Mouse (Mus musculus) testis, adult 2 months (tissue): ENCODE data around the gene Evpl. TPM values are rescaled to one million over a fixed set of nuclear protein-coding genes. Genes with fewer than 3 reads are reported as not detected.

Experiments used
- H3K27ac ChIP-seq: fragments of 200-500 bp; 2 replicates; pipeline ENCODE4 v1.5.1; 2012; ENCODE audit warnings: low read depth, low read length; ENCODE audit not compliant: control insufficient read depth, insufficient read depth
- H3K27me3 ChIP-seq: fragments of 200-500 bp; 2 replicates; pipeline ENCODE4 v1.6.1; 2012; ENCODE audit warnings: mild to moderate bottlenecking, low read length, moderate library complexity; ENCODE audit not compliant: control insufficient read depth, insufficient read depth
- H3K36me3 ChIP-seq: fragments of 200-500 bp; 2 replicates; pipeline ENCODE4 v1.6.1; 2012; ENCODE audit warnings: mild to moderate bottlenecking, low read length; ENCODE audit not compliant: control insufficient read depth, insufficient read depth
- H3K4me1 ChIP-seq: fragments of 200-500 bp; 2 replicates; pipeline ENCODE4 v1.6.1; 2012; ENCODE audit warnings: low read length; ENCODE audit not compliant: control insufficient read depth, insufficient read depth
- H3K4me3 ChIP-seq: fragments of 200-500 bp; 2 replicates; pipeline ENCODE4 v1.5.1; 2012; ENCODE audit warnings: low read depth, mild to moderate bottlenecking, low read length, moderate library complexity, mixed read lengths; ENCODE audit not compliant: control insufficient read depth
- CTCF ChIP-seq: fragments of 200-500 bp; IDR thresholded peaks from 2 replicates; pipeline ENCODE4 v1.5.1; 2012; ENCODE audit warnings: low read depth, mild to moderate bottlenecking, inconsistent platforms, low read length, moderate library complexity; ENCODE audit not compliant: control insufficient read depth, insufficient read depth, insufficient replicate concordance
- POLR2A ChIP-seq: fragments of 200-500 bp; IDR thresholded peaks from 2 replicates; pipeline ENCODE4 v1.6.1; 2012; ENCODE audit warnings: low read depth, mild to moderate bottlenecking, inconsistent platforms, low read length, moderate library complexity; ENCODE audit not compliant: control insufficient read depth
- polyA plus RNA-seq: library from polyadenylated mRNA; depleted of rRNA; stranded (reverse); fragments of >200 nt; gene quantifications from 2 replicates; pipeline ENCODE4 v1.2.3, GENCODE M21; 2012

Gene Evpl
- polyA plus RNA-seq, 1 experiment: 1.1 TPM

GRCm38 (mm10) chr11:116196336-116196735 is 41.5 kb downstream of the Evpl start:
- Histone ChIP-seq H3K27ac (no peak overlapping the region), H3K4me3 (no peak overlapping the region), H3K36me3 (peaks cover 2% of the 10 kb centered on the region; the same call in 1 of the 2 replicates), H3K27me3 (no peaks in the 10 kb centered on the region), H3K4me1 (peaks cover 12% of the 10 kb centered on the region)
- TF ChIP-seq POLR2A: no peak
- no peak for TF ChIP-seq CTCF

- Histone ChIP-seq H3K27ac (no peak overlapping the region), H3K4me1 (peaks cover 12% of the 10 kb centered on the region), H3K36me3 (peaks cover 2% of the 10 kb centered on the region; the same call in 1 of the 2 replicates), H3K27me3 (no peaks in the 10 kb centered on the region), H3K4me3 (no peak overlapping the region)
- TF ChIP-seq CTCF (no peak), POLR2A (no peak)
Observed at GRCm38 (mm10) chr11:116195252-116195651, 42.6 kb downstream of the Evpl start.

DNA sequence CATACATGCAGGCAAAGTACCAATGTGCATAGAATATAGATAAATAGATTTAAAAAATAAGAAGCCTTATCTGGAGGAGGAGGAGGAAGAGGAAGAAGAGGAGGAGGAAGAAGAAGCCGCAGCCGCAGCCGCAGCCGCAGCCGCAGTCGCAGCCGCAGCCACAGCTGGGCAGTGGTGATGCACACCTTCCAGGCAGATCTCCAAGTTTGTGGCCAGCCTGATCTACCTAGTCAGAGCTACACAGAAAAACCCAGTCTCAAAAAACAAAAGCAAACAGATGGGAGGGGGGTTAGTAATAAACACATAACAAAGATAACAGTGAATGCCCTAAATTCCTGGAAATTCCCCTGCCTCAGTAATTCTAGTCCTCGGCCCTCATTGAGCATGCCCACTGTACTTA is 43.3 kb downstream of the Evpl start:
- no peaks in the 10 kb centered on the region for H3K27me3 ChIP-seq
- no peak for TF ChIP-seq CTCF
- no peak for TF ChIP-seq POLR2A
- H3K4me1 ChIP-seq: peaks cover 9% of the 10 kb centered on the region
- H3K4me3 ChIP-seq: no peak overlapping the region
- peaks cover 2% of the 10 kb centered on the region; the same call in 1 of the 2 replicates for H3K36me3 ChIP-seq
- H3K27ac ChIP-seq: no peak overlapping the region

DNA sequence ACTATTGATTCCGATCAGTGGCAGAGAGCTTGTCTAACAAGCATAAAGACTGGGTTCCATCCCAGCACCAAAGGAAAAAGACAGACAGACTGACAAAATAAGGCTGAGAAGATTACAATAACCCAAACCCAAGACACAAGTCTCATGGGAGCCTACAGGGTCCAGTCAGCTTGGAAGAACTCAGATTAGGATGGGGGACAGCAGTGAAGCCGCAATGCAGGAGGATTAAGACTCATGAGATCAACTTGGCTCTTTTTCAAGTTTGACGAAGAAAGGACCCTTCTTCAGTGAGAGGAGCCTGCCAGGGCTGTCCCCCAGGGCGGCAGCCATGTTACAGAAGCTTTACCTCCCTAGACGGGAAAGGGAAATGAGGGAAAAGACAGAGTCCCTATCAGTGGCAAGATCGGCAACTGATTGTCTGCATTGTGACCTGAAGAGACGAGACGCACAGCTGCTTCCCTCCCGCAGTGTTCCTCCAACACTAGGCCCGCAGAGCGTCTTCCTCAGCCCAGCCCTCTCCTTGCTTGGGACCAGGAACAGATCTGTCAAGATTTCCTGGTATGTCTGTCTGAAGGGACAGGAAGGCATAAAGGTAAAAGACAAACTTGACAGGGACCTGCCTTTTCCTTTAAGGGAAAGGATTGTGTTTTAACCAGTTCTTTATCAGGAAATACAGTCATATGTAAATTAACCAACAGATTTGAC is 50.5 kb downstream of the Evpl start:
- TF ChIP-seq CTCF (no peak), POLR2A (no peak)
- Histone ChIP-seq H3K27ac (no peak overlapping the region), H3K4me3 (no peak overlapping the region), H3K27me3 (no peaks in the 10 kb centered on the region), H3K36me3 (no peaks in the 10 kb centered on the region), H3K4me1 (no peaks in the 10 kb centered on the region)

GRCm38 (mm10) chr11:116186360-116186759 is 51.5 kb downstream of the Evpl start:
- Histone ChIP-seq H3K4me1 (no peaks in the 10 kb centered on the region), H3K36me3 (no peaks in the 10 kb centered on the region), H3K27ac (no peak overlapping the region), H3K4me3 (no peak overlapping the region), H3K27me3 (no peaks in the 10 kb centered on the region)
- TF ChIP-seq POLR2A: no peak
- no peak for TF ChIP-seq CTCF

DNA sequence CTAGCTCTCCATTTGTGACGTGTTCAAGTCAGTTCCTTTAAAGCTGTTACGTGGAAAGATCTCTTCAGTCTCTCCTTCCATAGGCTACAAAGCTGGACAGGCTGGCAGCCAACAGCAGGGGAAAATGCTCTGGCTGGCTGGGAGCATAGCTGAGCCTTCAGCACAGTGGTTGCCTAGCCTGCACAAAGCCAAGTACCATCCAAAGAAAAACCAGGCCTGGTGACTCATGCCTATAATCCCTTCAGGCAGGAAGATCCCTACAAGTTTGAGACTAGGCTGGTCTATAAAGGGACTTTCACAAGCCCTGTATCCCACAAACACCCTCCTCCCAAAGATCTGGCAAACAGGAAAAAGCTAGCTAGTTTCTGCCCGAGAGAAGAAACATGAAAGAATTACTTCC is 52.0 kb downstream of the Evpl start:
- Histone ChIP-seq H3K4me1 (no peaks in the 10 kb centered on the region), H3K27me3 (no peaks in the 10 kb centered on the region), H3K27ac (no peak overlapping the region), H3K36me3 (no peaks in the 10 kb centered on the region), H3K4me3 (no peak overlapping the region)
- TF ChIP-seq POLR2A (no peak), CTCF (no peak)

DNA sequence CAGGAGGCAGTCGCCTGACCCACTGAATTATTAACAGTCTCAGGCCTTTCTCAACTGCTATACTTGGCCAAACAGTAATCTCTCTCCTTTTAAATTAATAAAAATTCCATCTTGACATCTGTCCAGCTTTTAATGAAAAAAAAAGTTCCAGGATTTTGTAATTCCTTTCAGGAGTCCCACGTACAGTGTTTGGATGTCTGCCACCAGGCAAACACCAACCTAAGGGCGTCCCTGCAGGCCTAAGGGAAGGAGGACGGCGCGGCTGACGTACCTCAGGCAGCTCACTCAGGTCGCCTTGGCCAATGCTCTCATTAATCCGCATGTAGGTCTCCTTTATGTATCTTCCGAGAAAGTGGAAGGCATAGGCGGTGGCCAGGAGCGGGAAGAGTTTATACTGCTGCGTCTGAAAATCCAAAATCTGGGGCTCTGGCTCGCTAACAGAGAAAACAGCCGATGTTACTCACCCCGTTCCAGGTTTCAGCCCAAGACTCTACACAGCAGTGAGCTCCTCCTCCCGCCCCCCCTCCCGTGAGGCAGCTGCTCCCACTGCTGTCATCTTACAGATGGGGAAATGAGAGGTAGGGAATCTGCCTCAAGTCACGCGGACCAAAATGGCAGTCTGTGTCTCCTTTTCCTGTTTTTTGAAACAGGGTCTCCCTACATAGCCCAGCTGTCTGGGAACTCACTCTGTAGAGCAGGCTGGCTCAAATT is 59.3 kb downstream of the Evpl start:
- Histone ChIP-seq H3K27ac (no peak overlapping the region), H3K27me3 (no peaks in the 10 kb centered on the region), H3K4me1 (no peaks in the 10 kb centered on the region), H3K36me3 (peaks cover 4% of the 10 kb centered on the region), H3K4me3 (no peak overlapping the region)
- TF ChIP-seq POLR2A (no peak), CTCF (no peak)
